Mouse (Mus musculus) activated CD4-positive, CD25-positive, alpha-beta regulatory T cell, adult 9 weeks (primary cell): Measurements from ENCODE around the gene Mettl4. TPM values are rescaled to one million over a fixed set of nuclear protein-coding genes. Genes with fewer than 3 reads are reported as not detected.

Experiments
- polyA plus RNA-seq: library from polyadenylated mRNA; unstranded; fragments of 100-300 nt; shearing (Covaris generic); gene quantifications from one replicate; pipeline ENCODE4 v1.2.1, GENCODE M21; 2017

Mettl4 gene
- polyA plus RNA-seq, result 32.3 TPM

GRCm38 (mm10) chr17:94749466-94750135 lies at the start of gene Mettl4:
Gene Mettl4, minus strand, starts transcription at chr17:94750019.

